Mouse (Mus musculus) left cerebral cortex, postnatal 14 days (tissue): Measurements from ENCODE around the gene Nudt2. TPM values are rescaled to one million over a fixed set of nuclear protein-coding genes. Genes with fewer than 3 reads are reported as not detected.

Source experiments
- DNase-seq, 2 experiments: peaks; one replicate each; pipeline ENCODE4 v3.0.0; 2021 to 2022; ENCODE audit warnings: low spot score in 2 of 2, mixed read lengths in 1 of 2
- intact Hi-C: fragments of 180-260 bp; cut with DNase I; formaldehyde crosslinking; loops from one replicate; pipeline ENCODE4 v1.15.1; 2025
- total RNA-seq, 2 experiments: library from RNA; stranded (reverse); gene quantifications; 2 replicates each; pipeline ENCODE4 v1.2.3; 2021

Nudt2 gene
- total RNA-seq, 2 experiments from 2014 or later, result 24.5 to 31.0 TPM

- peak in 1 of 2 experiments; percentile 62 for DNase-seq
- intact Hi-C loops, result no loop called here
Observed at GRCm38 (mm10) chr4:41481601-41482017, 16.7 kb downstream of the Nudt2 start.

GRCm38 (mm10) chr4:41492951-41493350 is 28.0 kb downstream of the Nudt2 start:
- DNase-seq, result no peak
- intact Hi-C loops, result no loop called here

- no peak for DNase-seq
- intact Hi-C loops, result no loop called here
Observed at GRCm38 (mm10) chr4:41493464-41494116, 28.6 kb downstream of the Nudt2 start.

- intact Hi-C loops, result no loop called here
- no peak for DNase-seq
Observed at GRCm38 (mm10) chr4:41494378-41494777, 29.4 kb downstream of the Nudt2 start.

GRCm38 (mm10) chr4:41495076-41495475 is 30.1 kb downstream of the Nudt2 start:
- DNase-seq, result no peak
- intact Hi-C loops, result no loop called here

- peak; percentile 67 to 86 for DNase-seq
- intact Hi-C loops, result no loop called here
Observed at GRCm38 (mm10) chr4:41495850-41496249, 30.9 kb downstream of the Nudt2 start.

GRCm38 (mm10) chr4:41497046-41497445 is 32.1 kb downstream of the Nudt2 start:
- intact Hi-C loops, result no loop called here
- no peak for DNase-seq

- intact Hi-C loops, result no loop called here
- no peak for DNase-seq
Observed at GRCm38 (mm10) chr4:41497579-41497978, 32.6 kb downstream of the Nudt2 start.

GRCm38 (mm10) chr4:41497995-41498845 is 33.3 kb downstream of the Nudt2 start:
- intact Hi-C loops, result no loop called here
- no peak for DNase-seq

- intact Hi-C loops, result no loop called here
Observed at GRCm38 (mm10) chr4:41498921-41499391, 34.0 kb downstream of the Nudt2 start.

GRCm38 (mm10) chr4:41499619-41500018 is 34.7 kb downstream of the Nudt2 start:
- intact Hi-C loops, result no loop called here

More at GRCm38 (mm10) chr4:41498921-41499391, 34.0 kb downstream of the Nudt2 start:
- no peak for DNase-seq

GRCm38 (mm10) chr4:41500787-41501186 is 35.8 kb downstream of the Nudt2 start:
- intact Hi-C loops, result no loop called here
- DNase-seq, result no peak

More at GRCm38 (mm10) chr4:41499619-41500018, 34.7 kb downstream of the Nudt2 start:
- DNase-seq, result no peak

- no peak for DNase-seq
- intact Hi-C loops, result no loop called here
Observed at GRCm38 (mm10) chr4:41502171-41502940, 37.4 kb downstream of the Nudt2 start.

- intact Hi-C loops, result no loop called here
- DNase-seq, result peak; percentile 94
Observed at GRCm38 (mm10) chr4:41502986-41503412, 38.0 kb downstream of the Nudt2 start, which contains the start of gene AI464131. Gene AI464131, minus strand, starts transcription at chr4:41503076.

- no peak for DNase-seq
- intact Hi-C loops, result no loop called here
Observed at GRCm38 (mm10) chr4:41504325-41504724, 39.4 kb downstream of the Nudt2 start.

- no peak for DNase-seq
- intact Hi-C loops, result loop anchor here (5.0 kb wide), 1 partner anchor 38 kb away; the partner anchor contains the start of gene Nudt2
Observed at GRCm38 (mm10) chr4:41505131-41505551, 40.2 kb downstream of the Nudt2 start.

GRCm38 (mm10) chr4:41506156-41506555 is 41.2 kb downstream of the Nudt2 start:
- intact Hi-C loops, result loop anchor here (5.0 kb wide), 1 partner anchor 39 kb away; the partner anchor contains the start of gene Nudt2

GRCm38 (mm10) chr4:41506906-41507305 is 42.0 kb downstream of the Nudt2 start:
- intact Hi-C loops, result loop anchor here (5.0 kb wide), 1 partner anchor 40 kb away; the partner anchor contains the start of gene Nudt2
- peak; percentile 84 to 85 for DNase-seq

More at GRCm38 (mm10) chr4:41506156-41506555, 41.2 kb downstream of the Nudt2 start:
- peak; percentile 67 to 79 for DNase-seq

- no peak for DNase-seq
- intact Hi-C loops, result loop anchor here (5.0 kb wide), 1 partner anchor 40 kb away; the partner anchor contains the start of gene Nudt2
Observed at GRCm38 (mm10) chr4:41507326-41507924, 42.5 kb downstream of the Nudt2 start.
